Mouse (Mus musculus) stomach, embryonic 14.5 days (tissue): Measurements from ENCODE around the gene Arhgef28. TPM values are rescaled to one million over a fixed set of nuclear protein-coding genes. Genes with fewer than 3 reads are reported as not detected.
A peak's percentile ranks its signal among the peaks of the same experiment; 100 is the strongest.

ENCODE experiments used
- ATAC-seq: fragments of 200-750 bp; cut with Nextera tagmentation; 2 replicates; pipeline ENCODE4 v1.8.0; 2017; ENCODE audit warnings: low read depth, moderate TSS enrichment; ENCODE audit not compliant: insufficient number of reproducible peaks, insufficient read depth, low FRiP score
- H3K27ac ChIP-seq: fragments of 300-500 bp; sonication (generic); 2 replicates; pipeline ENCODE4 v1.5.1; 2014; ENCODE audit warnings: mild to moderate bottlenecking, low read length, moderate library complexity, mixed read lengths
- H3K27me3 ChIP-seq: fragments of 300-500 bp; sonication (generic); 2 replicates; pipeline ENCODE4 v1.6.1; 2014; ENCODE audit warnings: low read length, control low read depth, mixed read lengths; ENCODE audit not compliant: control insufficient read depth, insufficient read depth
- H3K36me3 ChIP-seq: fragments of 300-500 bp; sonication (generic); 2 replicates; pipeline ENCODE4 v1.6.1; 2014; ENCODE audit warnings: mild to moderate bottlenecking, control low read depth, low read length, moderate library complexity, mixed read lengths; ENCODE audit not compliant: control insufficient read depth, insufficient read depth
- H3K4me1 ChIP-seq: fragments of 300-500 bp; sonication (generic); 2 replicates; pipeline ENCODE4 v1.6.1; 2014; ENCODE audit warnings: low read length, control low read depth, mixed read lengths; ENCODE audit not compliant: control insufficient read depth, insufficient read depth
- H3K4me2 ChIP-seq: fragments of 300-500 bp; sonication (generic); replicated peaks from 2 replicates; pipeline ENCODE4 v1.6.1; 2014; ENCODE audit warnings: low read depth, low read length, control low read depth
- H3K4me3 ChIP-seq: fragments of 300-500 bp; sonication (generic); 2 replicates; pipeline ENCODE4 v1.5.1; 2014; ENCODE audit warnings: low read depth, low read length, control low read depth
- H3K9ac ChIP-seq: fragments of 300-500 bp; sonication (generic); replicated peaks from 2 replicates; pipeline ENCODE4 v1.6.1; 2014; ENCODE audit warnings: low read depth, mild to moderate bottlenecking, control low read depth, low read length, moderate library complexity, mixed read lengths
- H3K9me3 ChIP-seq: fragments of 300-500 bp; sonication (generic); 2 replicates; pipeline ENCODE4 v1.6.1; 2016; ENCODE audit warnings: low read depth, low read length, control low read depth; ENCODE audit not compliant: control insufficient read depth
- WGBS: fragments of 180-500 bp; shearing (Covaris S2); extraction: QIAGEN DNeasy Blood & Tissue Kit; methylation state at CpG from one replicate; pipeline ENCODE4 v1.1.7; 2014; 5-methylcytosine and 5-hydroxymethylcytosine counted together
- polyA plus RNA-seq: library from polyadenylated mRNA; unstranded; fragments of >200 nt; fragmentation: Nextera tagmentation; extraction: Ambion mirVana; gene quantifications from 2 replicates; pipeline ENCODE4 v1.2.1, GENCODE M21; 2014

Gene Arhgef28
- polyA plus RNA-seq, 1 experiment from 2014 or later, result 28.4 TPM

GRCm38 (mm10) chr13:98095966-98096365 lies 110.3 kb downstream of the Arhgef28 start:
- H3K9ac ChIP-seq, result no peak overlapping the region
- H3K4me3 ChIP-seq, result no peak overlapping the region
- 0 out of 2 replicates have a peak, but pooled peaks cover 4% of the 10 kb centered on the region for H3K4me1 ChIP-seq
- 73% methylated on average over 4 of the region's 4 CpGs for WGBS
- no peak for ATAC-seq
- H3K4me2 ChIP-seq, result no peak overlapping the region
- H3K27me3 ChIP-seq, result no peaks in the 10 kb centered on the region
- H3K9me3 ChIP-seq, result no peaks in the 10 kb centered on the region
- H3K36me3 ChIP-seq, result no peaks in the 10 kb centered on the region
- no peak overlapping the region for H3K27ac ChIP-seq

DNA sequence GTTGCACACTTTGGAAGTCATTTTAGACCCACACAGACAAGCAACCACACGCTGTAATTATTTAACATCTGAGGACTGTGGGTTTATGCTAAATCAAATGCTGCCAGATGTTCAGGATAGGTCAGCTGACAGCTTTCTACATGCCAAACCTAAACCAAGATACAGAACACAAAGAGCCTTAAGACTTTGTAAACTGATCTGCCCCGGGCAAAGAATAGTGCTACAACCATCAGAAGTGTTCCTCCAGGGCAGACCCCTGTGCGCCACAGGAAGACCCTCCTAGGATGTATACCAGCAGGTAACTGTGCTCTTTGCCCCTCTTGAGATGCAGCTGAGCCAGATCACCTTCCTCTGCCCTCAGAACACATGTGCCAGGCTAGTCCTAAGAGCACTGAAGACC lies 111.9 kb downstream of the Arhgef28 start:
- H3K4me3 ChIP-seq, result no peak overlapping the region
- H3K9ac ChIP-seq, result no peak overlapping the region
- no peak overlapping the region for H3K27ac ChIP-seq
- 47% methylated on average over 3 of the region's 3 CpGs for WGBS
- H3K9me3 ChIP-seq, result no peaks in the 10 kb centered on the region
- 0 out of 2 replicates have a peak, but pooled peaks cover 4% of the 10 kb centered on the region for H3K4me1 ChIP-seq
- no peaks in the 10 kb centered on the region for H3K36me3 ChIP-seq
- H3K27me3 ChIP-seq, result no peaks in the 10 kb centered on the region
- no peak for ATAC-seq
- no peak overlapping the region for H3K4me2 ChIP-seq

DNA sequence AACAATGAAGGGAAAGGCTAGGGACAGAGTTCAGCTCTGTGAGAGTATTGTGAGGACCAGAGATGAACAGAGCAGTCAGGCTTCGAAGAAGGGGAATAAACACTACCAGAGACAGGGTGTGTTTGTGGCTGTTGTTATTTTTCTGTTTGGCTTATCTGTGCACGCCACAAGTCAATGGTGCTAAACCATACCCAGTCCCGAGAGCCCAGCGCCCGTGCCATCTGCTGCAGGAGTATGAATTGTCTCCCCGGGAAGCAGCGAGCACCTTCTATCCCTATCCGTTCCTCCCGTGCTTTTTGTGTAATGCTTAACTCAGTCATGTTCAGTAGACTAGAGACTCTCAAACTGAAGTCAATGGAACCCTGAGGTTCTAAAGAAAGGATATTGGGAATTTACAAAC lies 112.8 kb downstream of the Arhgef28 start:
- no peak overlapping the region for H3K4me3 ChIP-seq
- H3K27me3 ChIP-seq, result no peaks in the 10 kb centered on the region
- no peak overlapping the region for H3K9ac ChIP-seq
- 82% methylated on average over 9 of the region's 9 CpGs for WGBS
- no peak for ATAC-seq
- H3K9me3 ChIP-seq, result no peaks in the 10 kb centered on the region
- H3K4me2 ChIP-seq, result no peak overlapping the region
- no peak overlapping the region for H3K27ac ChIP-seq
- H3K4me1 ChIP-seq, result 0 out of 2 replicates have a peak, but pooled peaks cover 4% of the 10 kb centered on the region
- H3K36me3 ChIP-seq, result no peaks in the 10 kb centered on the region

DNA sequence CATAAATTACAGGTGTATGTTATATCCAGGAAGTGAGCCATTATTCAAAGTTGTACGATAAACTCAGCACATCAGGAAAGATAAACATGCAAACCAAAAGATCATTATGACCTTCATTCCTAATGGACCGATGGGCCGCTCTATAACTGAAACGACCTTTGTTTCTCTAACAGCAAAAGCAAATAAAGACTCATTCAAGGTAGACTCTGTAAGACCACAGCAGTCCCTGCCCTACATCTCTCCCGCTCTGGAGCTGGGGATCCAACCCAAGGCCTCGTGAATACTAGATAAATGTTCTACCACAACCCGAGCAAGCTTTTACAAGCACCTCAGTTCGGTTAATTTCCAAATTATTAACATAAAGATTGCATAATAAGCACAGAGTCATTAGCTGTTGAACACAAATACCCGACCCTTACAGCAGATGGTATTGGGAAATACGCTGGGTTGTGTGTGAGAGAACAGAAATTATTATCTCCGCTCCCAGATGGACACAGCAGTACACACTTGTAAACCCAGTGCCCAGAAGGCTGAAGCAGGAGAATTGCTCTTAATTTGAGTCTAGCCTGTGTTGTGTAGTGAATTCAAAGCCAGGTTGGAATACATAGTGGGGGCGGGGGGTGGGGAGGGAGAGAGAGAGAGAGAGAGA lies 113.8 kb downstream of the Arhgef28 start:
- Histone ChIP-seq H3K4me1 (0 out of 2 replicates have a peak, but pooled peaks cover 4% of the 10 kb centered on the region), H3K4me2 (no peak overlapping the region), H3K27ac (no peak overlapping the region), H3K27me3 (no peaks in the 10 kb centered on the region), H3K4me3 (no peak overlapping the region), H3K36me3 (no peaks in the 10 kb centered on the region), H3K9ac (no peak overlapping the region), H3K9me3 (no peaks in the 10 kb centered on the region)
- no peak for ATAC-seq
- WGBS, result 78% methylated on average over 12 of the region's 12 CpGs

- WGBS, result 79% methylated on average over 4 of the region's 4 CpGs
- H3K27me3 ChIP-seq, result no peaks in the 10 kb centered on the region
- H3K27ac ChIP-seq, result no peak overlapping the region
These were observed 126.6 kb downstream of the Arhgef28 start for GRCm38 (mm10) chr13:98079640-98080039.

GRCm38 (mm10) chr13:98078251-98078650 lies 128.0 kb downstream of the Arhgef28 start:
- Histone ChIP-seq H3K4me3 (no peak overlapping the region), H3K27me3 (no peaks in the 10 kb centered on the region), H3K9me3 (no peaks in the 10 kb centered on the region), H3K36me3 (no peaks in the 10 kb centered on the region), H3K9ac (no peak overlapping the region), H3K27ac (peak overlapping the region; percentile 33; the same call in 1 of the 2 replicates), H3K4me2 (no peak overlapping the region), H3K4me1 (no peaks in the 10 kb centered on the region)
- 83% methylated on average over 5 of the region's 5 CpGs for WGBS
- ATAC-seq, result no peak

More at GRCm38 (mm10) chr13:98079640-98080039, 126.6 kb downstream of the Arhgef28 start:
- ATAC-seq, result no peak
- Histone ChIP-seq H3K4me3 (no peak overlapping the region), H3K9me3 (no peaks in the 10 kb centered on the region), H3K36me3 (no peaks in the 10 kb centered on the region), H3K9ac (no peak overlapping the region), H3K4me2 (no peak overlapping the region), H3K4me1 (no peaks in the 10 kb centered on the region)

DNA sequence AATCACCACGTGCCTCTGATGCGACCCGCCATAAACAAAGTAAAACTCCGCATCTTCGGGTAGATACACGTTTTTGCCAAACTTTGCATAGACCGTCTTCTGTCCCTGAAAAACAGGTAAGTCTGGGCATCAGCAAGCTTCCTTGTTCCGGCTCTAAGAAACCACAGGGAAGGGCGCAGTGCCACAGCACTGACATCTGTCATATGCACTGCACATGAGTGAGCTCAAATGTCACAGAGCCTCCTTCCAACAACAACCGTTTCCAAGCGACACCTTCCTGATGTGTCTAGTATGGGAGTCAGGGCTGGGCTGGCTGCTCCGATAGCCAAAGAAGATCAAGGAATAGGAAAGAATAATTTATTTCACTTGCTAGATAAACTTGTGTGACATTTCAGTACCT lies 129.0 kb downstream of the Arhgef28 start:
- Histone ChIP-seq H3K27me3 (no peaks in the 10 kb centered on the region), H3K4me1 (no peaks in the 10 kb centered on the region), H3K4me3 (no peak overlapping the region), H3K9ac (no peak overlapping the region), H3K36me3 (no peaks in the 10 kb centered on the region), H3K9me3 (no peaks in the 10 kb centered on the region), H3K27ac (no peak overlapping the region), H3K4me2 (no peak overlapping the region)
- no peak for ATAC-seq
- 89% methylated on average over 12 of the region's 12 CpGs for WGBS

DNA sequence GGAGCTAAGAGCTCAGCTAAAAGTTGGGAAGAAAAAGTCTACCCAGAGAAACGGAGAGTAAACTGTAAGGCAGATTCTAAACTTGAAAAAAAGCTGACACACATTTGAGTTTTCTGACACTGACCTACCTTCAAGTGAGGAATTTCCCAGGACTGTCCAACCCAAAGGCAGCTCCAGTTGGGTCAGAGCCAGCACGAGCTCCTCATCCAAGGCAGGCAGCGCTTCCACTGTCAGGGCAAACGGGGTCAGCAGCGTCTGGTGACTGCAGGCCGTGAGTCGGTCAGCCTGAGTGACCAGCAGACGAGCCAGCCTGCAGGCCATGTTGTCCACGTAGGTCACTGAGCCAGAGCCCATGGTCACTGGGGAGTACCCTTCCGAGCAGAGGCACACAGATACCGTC lies 131.4 kb downstream of the Arhgef28 start:
- WGBS, result 74% methylated on average over 11 of the region's 11 CpGs
- no peaks in the 10 kb centered on the region for H3K27me3 ChIP-seq
- H3K4me3 ChIP-seq, result no peak overlapping the region
- no peak overlapping the region for H3K4me2 ChIP-seq
- no peak overlapping the region for H3K27ac ChIP-seq
- H3K9ac ChIP-seq, result no peak overlapping the region
- H3K9me3 ChIP-seq, result no peaks in the 10 kb centered on the region
- H3K36me3 ChIP-seq, result no peaks in the 10 kb centered on the region
- H3K4me1 ChIP-seq, result no peaks in the 10 kb centered on the region
- no peak for ATAC-seq

- no peak for ATAC-seq
- Histone ChIP-seq H3K9ac (no peak overlapping the region), H3K9me3 (no peaks in the 10 kb centered on the region), H3K4me1 (no peaks in the 10 kb centered on the region), H3K27ac (no peak overlapping the region), H3K27me3 (no peaks in the 10 kb centered on the region), H3K4me2 (no peak overlapping the region), H3K4me3 (no peak overlapping the region), H3K36me3 (no peaks in the 10 kb centered on the region)
- WGBS, result 74% methylated on average over 4 of the region's 4 CpGs
These were observed 133.0 kb downstream of the Arhgef28 start for GRCm38 (mm10) chr13:98073190-98073589.
